Mouse (Mus musculus) E14TG2a.4 (cell line): ENCODE measurements around the gene Rapgef1.
A peak's percentile ranks its signal among the peaks of the same experiment; 100 is the strongest.

ENCODE experiments used
- CTCF ChIP-seq: conservative IDR thresholded peaks from 2 replicates; pipeline ENCODE4 v1.5.1; 2014; ENCODE audit warnings: low read length
- POU5F1 ChIP-seq: IDR thresholded peaks from 2 replicates; pipeline ENCODE4 v1.6.1; 2014; ENCODE audit warnings: low read length, borderline replicate concordance

DNA sequence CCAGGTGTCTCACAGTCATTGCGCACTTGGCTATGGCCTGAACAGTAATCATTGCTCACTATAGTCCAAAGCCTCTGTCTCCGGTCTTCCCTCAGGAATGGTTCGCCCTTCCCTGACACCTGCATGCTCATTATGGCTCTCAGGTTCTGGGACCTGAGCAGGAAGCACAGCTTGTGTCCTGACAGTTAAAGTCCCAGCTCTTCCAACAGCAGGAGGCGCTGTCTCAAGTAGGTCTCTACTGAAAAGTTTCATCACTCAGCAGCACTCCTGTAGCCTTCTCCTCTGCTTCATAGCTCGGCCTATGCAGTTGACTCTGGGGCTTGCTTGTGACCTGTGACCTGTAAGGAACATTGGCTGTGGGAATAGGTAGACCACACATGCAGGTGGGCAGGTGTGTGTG lies 45.9 kb downstream of the Rapgef1 start:
- TF ChIP-seq CTCF = peak; percentile 59
- TF ChIP-seq POU5F1 = no peak
